Mouse (Mus musculus): ENCODE measurements around the gene Pepd.

Gene Pepd

DNA sequence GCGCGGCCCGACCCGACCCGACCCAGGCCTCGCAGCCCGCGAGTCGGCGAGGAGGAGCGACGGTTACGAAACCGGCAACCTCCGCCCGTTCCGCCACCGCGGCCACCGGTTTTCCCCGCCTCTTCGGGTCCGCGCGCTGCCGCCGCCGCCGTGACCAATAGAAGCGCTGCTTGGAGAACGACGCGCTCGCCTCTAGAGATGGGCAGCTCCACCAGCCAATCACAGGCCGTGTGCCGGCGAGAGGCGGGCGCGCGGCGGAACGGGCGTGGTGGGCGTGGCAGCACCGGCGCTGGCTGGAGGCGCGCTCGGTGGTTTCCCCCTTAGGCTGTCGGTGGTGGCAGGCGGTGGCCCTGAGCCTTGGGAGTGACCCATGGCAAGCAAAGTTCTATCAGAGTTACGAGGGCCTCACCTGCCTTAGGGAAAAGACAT, 144.3 kb downstream of the Pepd start, which contains the start of gene Cebpg:
TSS of gene Cebpg (minus strand) at position 138 of the 429 bp plus-strand sequence.
- DNase-seq (ENCODE audit: low spot score) = peak; percentile 98

DNA sequence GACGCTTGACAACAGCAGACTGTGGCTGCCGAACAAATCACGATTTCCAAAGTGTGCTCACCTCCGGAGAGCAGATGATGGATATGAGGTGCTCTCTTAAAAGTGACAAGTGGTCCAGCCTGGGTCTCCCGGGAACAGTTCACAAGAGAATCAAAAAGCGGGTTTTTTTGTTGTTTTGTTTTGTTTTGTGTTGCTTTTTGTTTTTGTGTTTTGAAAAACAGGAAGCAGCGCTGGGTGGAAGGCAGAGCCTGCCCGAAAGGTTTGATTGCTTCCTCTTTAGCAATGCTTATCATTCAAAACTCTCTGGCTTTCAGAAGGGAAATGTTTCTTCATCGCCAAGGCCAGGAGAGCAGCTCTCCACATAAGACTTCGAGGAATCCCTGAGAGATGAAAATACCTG, 144.8 kb downstream of the Pepd start:
- peak; percentile 17 for DNase-seq (ENCODE audit: low spot score)

DNA sequence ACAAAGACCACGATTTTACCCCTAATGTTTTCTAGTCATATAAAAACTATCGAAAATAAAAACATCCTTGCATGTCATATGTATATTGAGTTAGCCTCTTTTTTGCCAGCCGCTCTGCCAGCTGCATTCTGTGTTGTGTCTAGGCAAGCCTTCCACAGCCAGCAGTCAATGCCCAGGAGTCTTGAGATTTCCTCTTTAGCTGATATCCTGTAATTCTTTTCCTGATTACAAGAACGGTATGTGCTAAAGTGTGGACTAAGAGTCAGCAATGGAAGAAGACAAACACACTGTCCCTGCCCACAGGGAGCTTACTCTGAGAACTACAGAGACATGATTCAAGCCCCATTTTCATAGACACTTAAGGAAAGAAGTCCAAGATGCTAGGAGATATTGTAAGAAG, 145.4 kb downstream of the Pepd start:
- no peak for DNase-seq (ENCODE audit: low spot score)

DNA sequence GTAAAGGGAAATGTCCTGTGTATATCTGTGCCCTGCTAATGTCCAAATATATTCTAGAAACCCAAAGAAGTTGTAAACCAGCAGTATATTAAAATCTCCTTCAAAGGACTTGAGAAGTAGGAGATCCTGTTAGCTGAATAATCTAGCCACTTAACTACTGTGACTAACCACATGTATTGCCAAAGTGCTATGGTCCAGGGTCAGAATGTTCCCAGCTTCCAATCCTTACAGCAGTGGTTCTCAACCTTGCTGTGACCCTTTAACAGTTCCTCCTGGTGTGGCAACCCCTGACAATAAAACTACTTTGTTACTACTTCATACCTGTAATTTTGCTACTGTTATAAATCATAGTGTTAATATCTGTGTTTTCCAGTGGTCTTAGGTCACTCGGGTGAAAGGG, 146.2 kb downstream of the Pepd start:
- no peak for DNase-seq (ENCODE audit: low spot score)

DNA sequence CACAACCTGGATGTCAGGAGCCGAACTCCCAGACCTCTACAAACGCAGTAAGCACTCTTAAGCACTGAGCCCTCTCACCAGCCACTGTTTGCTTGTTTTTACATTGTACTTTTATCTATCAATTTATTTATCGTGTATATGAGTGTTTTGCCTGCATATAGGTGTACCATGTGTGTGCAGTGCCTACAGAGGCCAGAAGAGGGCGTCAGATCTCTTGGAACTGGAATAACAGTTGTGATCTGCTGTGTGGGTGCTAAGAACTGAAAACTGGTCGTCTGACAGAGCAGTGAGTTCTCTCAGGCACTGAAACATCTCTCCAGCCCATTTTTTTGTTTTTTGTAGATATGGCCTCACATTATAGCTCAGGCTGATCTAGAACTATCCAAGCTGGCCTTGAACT, 147.3 kb downstream of the Pepd start:
- no peak for DNase-seq (ENCODE audit: low spot score)

DNA sequence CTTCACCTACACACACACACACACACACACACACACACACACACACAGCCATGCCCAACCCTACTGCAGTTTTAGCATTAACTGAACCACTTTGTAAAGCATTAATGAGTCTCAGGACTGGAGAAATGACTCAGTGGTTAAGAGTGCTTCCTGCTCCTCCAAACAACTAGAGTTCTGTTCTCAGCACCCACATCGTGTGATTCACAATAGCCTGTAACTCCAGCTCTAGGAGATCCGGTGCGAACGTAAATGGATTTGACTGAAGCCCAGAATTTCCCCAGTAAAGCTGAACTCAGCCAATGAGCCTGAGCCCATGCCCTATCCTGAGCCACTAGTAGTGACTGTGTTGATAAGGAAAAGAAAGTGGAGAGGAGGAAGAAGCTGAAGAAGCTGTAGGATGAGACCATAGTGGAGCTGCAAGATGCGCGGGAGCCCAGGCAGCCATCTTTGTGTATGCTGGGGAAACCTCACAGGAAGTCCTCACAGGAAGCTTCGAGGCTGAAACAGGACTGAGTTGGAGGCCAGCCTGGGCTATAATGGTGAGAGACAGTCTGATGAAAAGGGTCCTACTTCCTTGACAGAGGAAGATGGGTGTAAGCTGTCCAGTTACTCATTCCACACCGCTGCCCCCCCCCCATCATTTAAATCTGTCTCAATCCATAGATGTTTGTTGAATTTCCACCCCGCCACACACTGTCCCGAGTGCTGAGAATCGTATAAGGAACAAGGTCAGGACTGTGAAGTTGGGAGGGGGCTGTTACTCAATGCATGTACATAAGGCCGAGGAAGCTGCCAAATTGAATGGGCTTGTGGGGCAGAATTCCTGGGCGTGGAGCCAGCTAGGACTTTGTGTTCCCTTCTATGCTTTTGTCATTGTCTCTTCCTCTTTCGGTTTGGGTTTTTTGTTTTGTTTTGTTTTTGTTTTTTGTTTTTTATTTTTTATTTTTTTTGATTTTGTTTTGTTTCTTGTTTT, 152.4 kb downstream of the Pepd start:
- DNase-seq (ENCODE audit: low spot score) = peak; percentile 79

DNA sequence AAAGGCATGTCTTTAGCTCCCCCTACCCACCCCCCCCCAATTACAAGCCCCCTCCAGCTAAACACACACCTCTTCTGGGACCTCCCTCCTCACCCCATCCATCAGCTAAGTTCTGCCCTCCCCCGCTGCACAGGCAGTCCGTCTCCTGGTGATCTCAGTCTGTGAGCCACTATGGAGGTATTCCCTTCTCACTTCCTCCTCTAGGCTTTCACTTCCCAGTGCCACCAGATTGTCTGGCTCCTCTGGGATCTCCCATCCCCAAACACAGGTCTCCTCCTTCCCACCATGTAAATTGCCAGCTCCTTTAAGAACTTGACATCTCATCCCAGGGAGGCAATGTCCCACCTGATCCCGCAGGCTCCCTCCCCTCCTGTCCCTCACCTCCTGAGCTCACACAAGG, 153.8 kb downstream of the Pepd start:
- DNase-seq (ENCODE audit: low spot score) = peak; percentile 32

DNA sequence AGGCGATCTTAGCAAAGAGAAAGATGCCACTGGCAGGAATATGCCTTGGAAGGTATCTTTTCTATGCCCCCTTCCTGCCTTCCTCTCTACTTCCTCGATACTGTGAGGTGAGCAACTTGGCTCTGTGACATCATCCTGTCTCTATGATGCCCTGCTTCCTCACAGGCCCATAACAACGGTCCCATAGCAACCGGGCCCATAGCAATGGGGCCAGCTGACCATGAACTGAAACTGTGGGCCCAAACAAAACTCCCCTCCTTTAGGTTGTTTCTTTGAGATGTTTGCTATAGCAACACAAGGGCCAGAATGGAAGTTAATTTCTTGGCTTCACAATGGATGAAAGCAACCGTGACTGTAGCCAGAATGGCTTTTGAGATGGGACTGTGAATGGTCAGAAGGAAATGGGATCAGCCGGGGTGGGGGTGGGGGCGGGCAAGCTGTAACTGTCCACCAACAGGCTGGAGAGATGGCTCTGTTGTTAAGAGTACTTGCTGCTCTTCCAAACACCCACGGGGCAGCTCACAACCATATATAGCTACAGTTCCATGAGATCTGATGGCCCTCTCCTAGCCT, 154.5 kb downstream of the Pepd start:
- no peak for DNase-seq (ENCODE audit: low spot score)

DNA sequence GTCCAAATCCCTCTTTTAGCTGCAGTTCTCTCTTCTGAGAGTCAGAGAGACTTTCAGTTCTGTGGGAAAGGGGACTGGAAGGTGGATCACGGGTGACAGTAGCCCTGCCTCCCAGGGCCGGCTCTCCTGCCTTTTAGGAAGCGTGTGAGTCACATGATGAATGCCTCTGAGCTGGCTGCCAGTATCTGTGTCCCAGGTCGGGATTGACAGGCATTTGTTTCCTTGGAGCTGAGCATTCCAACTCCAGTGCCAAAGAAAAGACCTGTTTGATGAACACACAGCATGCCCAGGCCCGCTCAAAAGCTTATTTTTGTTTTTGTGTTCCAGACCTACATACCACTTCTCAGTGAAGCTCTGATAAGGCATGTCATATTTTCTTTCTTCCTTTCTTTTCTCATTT, 164.5 kb downstream of the Pepd start:
- no peak for DNase-seq (ENCODE audit: low spot score)

DNA sequence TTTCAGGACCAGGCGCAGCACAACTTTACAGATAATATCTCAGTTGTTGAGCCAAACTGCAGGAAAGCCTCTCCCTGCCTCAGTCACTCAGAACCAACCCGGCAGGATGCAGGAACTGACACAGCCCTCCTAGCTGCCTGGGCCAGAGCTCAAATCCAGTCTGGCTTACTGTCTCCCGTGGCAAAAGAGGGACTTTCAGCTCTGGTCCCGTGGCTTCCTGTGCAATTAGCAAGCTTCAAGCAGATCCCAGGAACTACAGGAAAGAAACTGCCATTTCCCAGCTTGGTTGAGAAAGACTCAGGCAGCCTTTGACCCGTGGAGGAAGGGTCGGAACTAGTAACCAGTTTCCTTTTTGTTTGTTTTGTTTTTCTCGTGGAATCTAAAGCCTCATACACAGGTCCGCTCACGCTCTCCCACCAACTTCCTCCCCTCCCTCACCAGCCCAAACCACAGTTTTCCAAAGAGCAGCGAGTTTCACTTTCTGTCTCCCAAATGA, 168.7 kb downstream of the Pepd start:
- no peak for DNase-seq (ENCODE audit: low spot score)

DNA sequence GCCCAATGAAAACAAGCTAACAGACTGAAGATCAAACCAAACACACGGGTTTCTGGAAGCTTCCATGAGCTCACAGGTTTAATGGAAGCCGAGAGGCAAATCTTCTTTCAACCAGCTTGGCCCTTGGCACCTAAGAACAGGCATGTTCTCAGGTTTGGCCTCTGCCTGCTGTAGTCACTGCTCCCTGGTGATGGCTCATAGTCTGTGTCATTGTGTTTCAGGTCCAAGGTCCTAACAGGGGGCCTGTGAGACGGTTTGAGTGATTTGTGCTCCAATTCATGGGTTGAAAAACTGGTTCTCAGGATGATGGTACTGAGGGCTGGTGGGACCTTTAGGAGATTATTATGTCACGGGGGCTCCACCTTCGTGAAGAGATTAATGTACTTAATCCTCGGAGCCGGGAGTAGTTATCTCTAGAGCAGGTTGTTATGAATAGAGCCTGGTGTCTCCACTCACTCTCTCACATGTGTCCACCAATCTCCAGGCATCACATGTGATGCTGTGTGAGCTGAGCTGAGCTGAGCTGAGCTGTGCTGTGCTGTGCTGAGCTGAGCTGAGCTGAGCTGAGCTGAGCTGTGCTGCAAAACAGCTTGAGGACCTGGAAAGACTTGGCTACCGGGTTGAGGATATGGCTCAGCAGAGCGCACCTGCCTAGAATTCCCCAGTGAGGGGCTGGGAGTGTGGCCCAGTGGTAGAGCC, 169.4 kb downstream of the Pepd start:
- no peak for DNase-seq (ENCODE audit: low spot score)

DNA sequence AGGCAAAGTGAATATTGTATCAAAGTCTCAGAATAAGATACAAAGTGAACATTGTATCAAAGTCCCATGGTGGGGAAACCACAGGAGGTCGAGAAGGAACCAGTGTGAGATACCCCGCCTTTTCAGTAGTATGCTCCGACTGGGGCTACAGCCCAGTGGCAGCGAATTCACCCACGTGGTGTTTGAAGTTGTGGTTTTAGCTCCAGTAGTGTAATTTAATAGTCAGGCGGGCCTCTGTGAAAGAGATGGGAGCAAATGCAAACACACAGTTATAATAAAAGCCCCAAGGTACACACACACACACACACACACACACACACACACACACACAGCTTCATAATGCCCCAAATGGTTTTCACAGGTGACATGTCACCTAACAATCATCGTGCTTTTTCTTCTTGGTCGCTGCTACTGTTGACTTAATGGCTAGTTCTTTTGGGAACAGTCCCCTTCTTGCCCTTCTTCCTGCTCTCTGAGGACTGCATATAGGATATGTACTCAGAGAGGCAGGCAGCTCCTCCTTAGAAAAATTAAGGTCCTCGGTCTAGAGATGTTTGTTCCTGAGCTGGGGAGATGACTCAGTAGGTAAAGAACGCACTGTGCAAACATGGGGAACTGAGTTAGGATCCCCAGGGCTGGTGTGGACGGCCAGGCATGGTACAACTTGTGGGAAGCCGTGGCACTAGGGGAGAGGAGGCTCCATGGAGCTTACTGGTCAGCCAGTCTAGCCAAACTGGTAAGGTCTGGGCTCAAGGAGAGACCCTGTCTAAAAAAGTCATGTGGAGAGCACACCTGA, 172.6 kb downstream of the Pepd start:
- no peak for DNase-seq (ENCODE audit: low spot score)

DNA sequence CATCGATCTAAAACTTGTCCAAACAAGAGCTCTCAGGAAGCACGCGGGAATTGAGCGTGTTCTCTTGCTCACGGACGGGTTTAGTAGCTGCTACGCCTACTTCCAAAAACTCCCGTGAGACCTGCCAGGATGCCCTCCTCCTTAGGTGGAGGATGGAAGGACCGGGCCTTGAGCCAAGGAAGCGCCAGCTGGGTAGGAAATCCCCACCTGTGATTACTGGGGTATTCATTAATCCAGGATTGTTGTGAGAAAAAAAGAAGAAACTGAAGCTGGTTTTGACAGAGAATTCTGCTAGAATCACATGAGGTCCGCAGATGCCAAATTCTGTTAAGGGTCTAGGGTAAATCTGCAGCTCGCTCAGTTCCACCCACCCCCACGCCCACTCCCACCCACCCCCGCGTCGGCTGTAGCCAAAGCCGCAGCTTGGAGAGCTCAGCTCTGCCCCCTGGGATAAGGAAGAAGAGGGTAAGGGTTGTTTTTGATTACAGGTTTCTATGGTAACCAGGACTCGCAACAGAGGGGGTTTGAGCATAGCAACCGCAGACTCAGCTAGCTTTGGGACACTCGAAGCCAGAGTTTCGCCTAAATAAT, 174.2 kb downstream of the Pepd start:
- DNase-seq (ENCODE audit: low spot score) = peak; percentile 43

DNA sequence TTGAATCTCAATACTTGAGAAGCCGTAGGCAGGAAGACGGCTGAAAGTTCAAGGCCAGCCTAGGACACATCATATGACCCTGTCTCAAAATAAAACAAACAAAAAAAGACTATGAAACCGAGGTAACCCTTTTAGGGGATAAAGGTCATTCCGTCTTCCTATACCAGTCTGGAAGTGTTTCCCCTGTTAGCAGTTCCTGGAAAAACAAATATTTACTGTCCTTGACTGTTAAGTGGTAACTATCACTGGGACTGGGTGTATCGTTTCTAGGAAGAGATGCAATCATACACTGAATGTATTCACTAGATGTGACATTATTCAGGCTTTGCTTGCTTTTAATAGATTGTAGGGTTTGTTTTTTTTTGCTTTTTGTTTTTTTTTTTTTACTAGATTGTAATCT, 178.4 kb downstream of the Pepd start:
- DNase-seq (ENCODE audit: low spot score) = no peak
